Mouse (Mus musculus) CD4-positive, CD25-positive, alpha-beta regulatory T cell, adult 2 months (primary cell): ENCODE measurements around the gene Tmed9.

Experiments used
- DNase-seq: peaks from one replicate; pipeline ENCODE4 v3.0.0-alpha.2; 2012; ENCODE audit warnings: low read depth, low spot score

Gene Tmed9

GRCm38 (mm10) chr13:55573432-55573831, at the start of gene Tmed9:
Gene Tmed9, plus strand, starts transcription at chr13:55573732.
- DNase-seq: no peak

DNA sequence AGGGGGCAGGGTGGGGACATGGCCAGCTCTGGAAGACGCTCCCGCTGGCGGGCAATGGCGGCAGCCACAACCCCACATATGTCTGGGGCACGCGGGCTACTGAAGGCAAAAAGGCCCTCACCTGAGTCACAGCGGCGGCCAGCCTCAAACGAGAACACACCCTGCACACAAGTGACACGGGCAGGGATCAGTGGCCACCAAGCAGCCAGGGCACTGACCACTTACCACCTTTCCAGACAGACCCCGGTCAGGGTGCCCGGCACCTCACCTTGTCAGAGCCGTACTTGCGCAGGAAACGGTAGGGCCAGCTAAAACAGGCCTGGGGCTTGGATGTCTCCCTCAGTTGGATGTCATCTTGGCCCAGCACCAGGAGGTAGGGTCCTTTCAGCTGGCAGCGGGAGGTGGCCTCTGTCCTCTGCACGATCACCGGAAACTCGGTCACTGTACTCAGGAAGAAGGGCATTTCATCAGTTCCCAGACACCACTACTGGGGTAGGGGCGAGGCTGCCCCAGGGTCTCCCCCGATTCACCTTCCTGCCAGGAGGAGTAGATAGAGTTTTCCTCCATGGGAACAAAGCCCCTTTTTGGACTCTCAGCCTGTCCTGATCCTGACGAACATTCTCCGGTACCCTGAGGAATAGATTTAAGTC, 49.5 kb upstream of the Tmed9 start:
- no peak for DNase-seq

GRCm38 (mm10) chr13:55525733-55526553, 47.6 kb upstream of the Tmed9 start:
- DNase-seq: no peak

DNA sequence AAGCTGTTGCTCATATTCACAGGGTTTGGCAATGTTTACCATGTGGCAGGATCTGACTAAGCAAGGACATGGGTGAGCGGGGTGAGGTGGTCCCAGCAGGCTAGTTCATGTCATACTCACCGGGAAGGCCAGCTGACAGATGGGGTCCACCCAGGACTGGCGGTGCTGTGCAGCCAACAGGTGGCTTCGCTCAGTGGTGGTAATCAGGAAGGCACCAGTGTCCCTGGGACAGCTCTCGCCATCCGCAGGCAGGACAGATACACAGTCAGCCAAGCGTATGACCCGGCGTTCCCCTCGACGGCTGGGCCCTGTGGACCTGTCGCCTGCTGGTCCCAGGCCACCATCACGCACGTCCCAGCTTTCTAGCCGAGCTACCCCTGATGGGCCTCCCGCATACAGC, 46.3 kb upstream of the Tmed9 start:
- no peak for DNase-seq

- no peak for DNase-seq
Measured at GRCm38 (mm10) chr13:55527834-55528772, 45.4 kb upstream of the Tmed9 start.

DNA sequence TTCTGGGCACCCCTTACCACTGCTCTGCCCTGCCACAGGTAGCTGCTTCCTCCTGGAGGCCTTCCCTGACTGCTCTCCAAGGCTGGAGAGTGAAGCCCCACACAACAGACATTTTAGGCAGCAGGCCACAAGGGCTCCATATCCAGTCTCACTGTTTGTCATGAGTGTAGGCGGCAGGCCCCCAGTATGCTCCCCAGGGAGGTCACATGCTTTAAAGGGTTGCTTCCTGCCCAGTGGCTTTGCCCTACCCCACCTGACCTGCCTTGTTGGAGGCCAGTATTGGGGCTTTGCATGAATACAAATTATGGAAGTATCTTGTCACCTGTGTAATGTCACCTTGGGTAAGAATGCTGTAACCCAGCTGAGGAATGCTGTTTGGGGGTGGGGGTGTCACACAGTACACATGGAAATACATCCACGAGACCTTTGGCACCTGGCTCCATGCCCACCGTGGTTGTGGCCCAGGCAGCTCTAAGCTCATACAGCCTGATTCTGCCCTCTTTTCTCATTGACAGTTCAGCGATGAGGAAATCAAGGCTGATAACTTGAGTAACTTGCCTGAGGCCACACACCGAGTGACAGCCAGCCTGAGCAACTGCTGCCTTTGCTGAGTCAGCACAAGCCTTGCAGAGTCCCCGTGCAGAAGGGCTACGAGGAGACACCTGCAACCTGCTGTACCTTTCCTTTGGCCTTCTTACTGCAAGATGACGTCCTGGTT, 44.2 kb upstream of the Tmed9 start, which contains the start of gene Dok3:
Dok3 (minus strand) TSS at position 99 of the 718 bp plus-strand sequence.
- DNase-seq: no peak

DNA sequence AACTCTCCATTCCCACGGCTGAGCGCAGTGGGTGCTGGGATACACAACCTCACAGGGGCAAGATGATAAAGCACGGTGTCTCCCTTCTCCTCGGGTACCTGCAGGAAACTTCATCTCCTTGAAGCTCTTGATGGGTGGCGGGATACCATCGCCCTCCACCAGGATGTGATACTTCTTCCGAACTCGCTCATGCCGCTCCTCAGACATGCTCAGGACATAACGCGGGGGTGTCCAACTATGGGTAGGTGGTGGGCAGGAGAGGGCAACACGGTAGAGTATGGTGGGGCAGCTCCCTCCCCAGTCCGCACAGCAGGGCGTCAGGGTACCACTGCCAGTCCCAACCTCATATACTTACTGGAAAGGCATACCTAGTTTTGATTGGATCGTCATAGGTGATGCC, 38.3 kb upstream of the Tmed9 start:
- DNase-seq: no peak

- DNase-seq: no peak
Measured at GRCm38 (mm10) chr13:55535796-55536193, 37.7 kb upstream of the Tmed9 start.

DNA sequence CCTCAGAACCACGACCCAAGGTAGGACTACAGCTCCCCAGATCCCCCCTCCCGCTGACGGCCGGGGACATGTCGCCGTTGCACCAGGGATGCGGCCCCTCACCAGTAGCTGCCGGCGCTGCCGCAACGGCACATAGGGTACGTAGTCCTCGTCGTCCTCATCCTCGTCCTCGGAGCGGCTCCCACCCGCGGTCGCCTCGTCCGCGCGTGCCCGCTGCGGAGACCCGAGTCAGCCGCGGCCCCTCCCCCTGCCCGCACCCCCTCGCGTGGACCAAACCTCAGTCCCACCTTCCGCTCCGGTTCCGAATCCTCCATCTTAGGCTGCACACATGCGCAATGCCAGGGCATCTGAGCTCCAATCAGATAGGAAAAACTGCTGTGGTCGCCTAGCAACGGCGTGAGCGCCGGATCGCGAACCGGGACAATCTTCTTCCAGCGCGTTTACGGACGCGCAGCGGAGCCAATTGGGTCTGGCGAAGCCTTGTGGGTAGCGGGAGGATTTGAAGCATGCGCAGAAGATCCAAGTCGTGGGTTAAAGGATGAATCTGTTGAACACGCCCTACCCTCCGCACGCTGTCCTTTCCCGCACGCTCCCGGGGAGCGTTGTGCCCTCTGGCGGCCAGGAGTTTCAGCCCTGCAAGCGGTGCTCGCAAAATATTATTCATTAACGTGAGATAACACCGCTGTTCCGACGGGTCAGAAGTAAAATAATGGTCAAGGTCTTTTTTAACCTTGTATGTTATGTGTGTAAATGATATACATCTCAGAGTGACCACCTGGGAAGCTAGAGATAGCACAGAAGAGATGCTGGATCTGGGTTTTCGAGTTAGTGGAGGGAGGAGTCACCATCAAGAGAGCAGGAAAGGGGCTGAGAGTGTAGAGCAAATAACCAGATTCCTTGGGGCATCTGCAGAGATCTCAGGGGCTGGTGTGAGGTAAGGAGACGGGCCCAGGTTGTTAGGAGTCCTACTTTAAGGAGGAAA, 37.0 kb upstream of the Tmed9 start, which contains the start of gene Ddx41:
Ddx41 (minus strand) TSS at position 465 of the 982 bp plus-strand sequence.
- DNase-seq: peak; percentile 100

DNA sequence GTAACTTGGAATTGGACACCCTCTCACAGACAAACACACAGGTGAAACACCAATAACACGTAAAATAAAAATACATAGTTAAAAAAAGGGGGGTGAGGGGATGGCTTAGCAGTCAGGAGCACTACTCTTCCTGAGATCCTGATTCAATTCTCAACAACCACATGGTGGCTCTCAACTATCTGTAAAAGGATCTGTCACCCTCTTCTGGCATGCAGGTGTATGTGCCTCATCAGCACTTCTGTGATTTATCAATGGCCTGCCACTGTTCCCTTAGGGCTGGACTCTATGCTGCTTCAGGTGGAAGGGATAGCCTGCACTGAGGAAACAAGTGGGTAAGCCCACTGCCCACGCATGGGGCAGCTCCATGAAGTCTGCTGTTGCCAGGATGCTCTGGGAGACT, 32.6 kb upstream of the Tmed9 start:
- no peak for DNase-seq

DNA sequence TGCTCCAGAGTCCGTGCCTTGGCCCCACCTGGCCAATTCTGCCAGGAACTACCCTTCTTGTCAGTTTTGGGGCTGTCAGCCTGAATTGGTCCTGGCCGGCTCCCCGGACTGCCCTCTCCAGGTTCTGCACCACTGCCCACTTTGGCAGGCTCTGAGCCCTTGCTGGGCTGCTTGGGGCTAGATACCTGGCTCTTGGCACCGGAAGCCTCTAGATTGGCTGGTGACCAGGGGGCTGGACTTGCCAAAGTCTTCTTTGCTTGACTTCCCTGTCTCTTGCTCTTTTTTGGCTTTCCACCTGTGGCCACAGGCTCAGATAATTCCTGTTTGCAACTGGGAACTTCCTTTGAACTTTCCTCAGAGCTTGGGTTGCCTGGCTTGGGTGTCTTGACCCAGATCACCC, 30.6 kb upstream of the Tmed9 start:
- no peak for DNase-seq

DNA sequence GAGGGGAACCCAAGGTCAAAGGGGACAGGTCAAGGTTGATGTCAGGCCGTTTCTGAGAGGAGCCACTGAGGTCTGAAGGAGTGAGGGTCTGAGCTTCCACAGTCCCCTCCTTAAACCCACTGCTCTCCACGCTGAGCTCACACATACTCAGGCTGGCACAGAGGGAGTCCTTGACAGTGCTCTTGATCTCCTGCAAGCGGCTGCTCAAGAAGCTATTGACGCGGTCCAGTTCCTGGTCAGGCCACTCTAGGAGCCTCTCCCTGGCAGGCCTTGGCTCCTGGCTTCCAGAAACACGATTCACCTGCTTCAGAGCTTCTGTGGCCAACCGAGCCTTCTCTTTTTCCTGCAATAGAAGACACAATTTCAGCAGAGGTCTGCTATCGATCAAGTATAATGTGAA, 30.1 kb upstream of the Tmed9 start:
- no peak for DNase-seq

- no peak for DNase-seq
Measured at GRCm38 (mm10) chr13:55544792-55545191, 28.7 kb upstream of the Tmed9 start.

- no peak for DNase-seq
Measured at GRCm38 (mm10) chr13:55547916-55548315, 25.6 kb upstream of the Tmed9 start.

- DNase-seq: no peak
Measured at GRCm38 (mm10) chr13:55548426-55548825, 25.1 kb upstream of the Tmed9 start.

DNA sequence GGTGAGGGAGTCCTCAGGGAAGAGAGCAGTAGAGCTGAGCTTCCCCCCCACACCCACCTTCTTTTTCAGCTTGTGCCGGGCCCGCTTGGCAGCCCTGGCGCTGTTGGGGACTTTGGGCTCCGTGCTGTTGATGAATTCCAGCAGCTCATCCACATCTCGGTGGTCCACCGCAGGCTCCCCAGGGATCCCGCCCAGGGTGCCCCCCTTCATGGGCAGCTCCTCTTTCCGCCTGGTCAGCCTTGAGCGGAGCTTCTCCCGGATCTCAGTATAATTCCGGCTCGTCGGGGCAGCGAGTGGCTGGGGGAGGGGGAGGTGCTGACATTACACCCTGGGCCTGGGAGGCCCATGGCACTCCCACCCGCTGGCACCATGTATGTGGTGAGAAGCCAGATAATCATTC, 24.5 kb upstream of the Tmed9 start:
- no peak for DNase-seq

GRCm38 (mm10) chr13:55555921-55556320, 17.6 kb upstream of the Tmed9 start:
- no peak for DNase-seq

DNA sequence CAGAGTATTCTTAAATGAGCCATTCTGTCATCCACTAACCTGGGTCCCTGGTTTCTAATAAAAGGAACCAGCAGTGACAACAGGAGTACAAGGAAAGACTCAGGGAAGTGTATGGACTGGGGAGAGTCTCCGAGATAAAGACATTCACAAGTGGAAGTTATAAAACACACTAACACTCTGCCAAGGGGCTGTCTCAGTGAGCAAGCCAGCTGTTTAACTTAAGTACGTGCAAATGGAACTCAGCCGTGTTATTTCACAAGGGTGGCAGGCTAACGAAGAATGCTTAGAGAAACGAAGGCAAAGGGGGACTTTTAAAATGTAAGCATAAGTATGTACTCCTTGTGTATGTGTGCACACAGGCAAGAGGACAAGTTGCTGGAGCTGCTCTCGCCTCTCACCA, 16.0 kb upstream of the Tmed9 start:
- no peak for DNase-seq

DNA sequence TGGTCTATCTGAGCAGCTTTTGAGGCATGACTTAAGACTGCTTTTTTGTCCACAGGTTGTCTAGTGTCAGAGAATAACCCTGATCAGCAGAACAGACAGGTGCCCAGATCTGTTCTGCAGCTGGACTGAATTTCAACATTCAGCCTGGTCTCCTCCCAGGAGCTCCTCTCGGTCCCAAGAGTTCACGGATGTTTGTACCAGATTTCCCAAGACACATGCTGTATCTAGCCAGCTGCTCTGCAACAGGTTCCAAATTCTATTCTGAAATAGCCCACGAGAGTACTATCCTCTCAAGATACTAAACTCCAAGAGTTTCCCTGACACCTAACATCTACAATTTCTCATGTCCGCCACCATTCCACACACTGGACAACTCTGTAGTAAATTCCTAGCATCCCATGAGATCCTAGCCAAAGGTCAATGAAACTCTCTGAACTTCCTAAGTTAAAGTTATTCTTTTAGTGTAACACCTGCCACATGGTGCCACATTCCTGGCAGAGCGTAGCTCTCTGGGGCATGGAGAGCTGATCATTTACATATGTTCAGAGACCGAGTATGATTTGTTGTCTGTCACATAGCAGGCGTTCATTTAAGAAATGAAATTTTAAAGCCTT, 10.2 kb upstream of the Tmed9 start:
- no peak for DNase-seq

- no peak for DNase-seq
Measured at GRCm38 (mm10) chr13:55567001-55567400, 6.5 kb upstream of the Tmed9 start.
